Mouse (Mus musculus): ENCODE measurements around the gene Pex16.

DNA sequence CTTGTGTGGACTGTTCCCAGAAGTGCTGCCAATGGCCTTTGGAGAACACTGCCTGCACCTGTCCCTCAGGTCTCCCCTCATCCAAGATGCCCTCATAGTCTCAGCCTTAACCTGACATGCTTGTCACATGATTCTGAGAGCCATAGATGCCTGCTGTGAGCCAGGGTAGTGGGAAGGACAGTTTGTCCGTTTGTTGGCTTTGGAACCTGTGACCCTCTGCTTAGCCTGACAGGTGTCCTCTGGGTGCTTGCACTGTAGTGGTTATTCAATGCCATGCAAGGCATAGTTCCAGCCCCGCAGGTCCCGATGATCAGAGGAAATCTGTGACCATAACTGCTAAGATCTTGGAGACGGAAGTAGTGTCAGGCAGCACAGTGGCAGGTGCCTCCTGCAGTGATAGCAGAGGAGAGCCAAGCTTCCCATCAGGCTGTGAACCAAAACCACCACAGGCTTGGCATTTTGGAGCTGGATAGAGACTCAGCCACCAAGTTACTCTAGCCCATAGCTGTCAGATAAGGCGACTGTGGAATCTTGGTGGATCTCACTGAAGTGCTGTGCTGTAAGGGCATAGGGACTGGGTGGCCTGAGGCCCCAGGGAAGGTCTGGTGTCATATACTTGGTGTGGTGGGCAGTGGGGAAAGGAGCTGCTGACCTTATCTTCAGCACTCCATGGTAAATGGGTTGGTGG, 7.6 kb downstream of the Pex16 start, which contains the start of gene 1700029I15Rik:
- TF ChIP-seq FLI1 (IDR thresholded peaks at IDR 0.05; ENCODE audit: low read length) (no peak), GATA1 (IDR thresholded peaks at IDR 0.05; ENCODE audit: borderline replicate concordance, low read length) (no peak)

Measured in megakaryocyte, embryonic 14.5 days (primary cell).